Mouse (Mus musculus): ENCODE data around the gene Cnot6l. TPM values are rescaled to one million over a fixed set of nuclear protein-coding genes. Genes with fewer than 3 reads are reported as not detected.
A peak's percentile ranks its signal among the peaks of the same experiment; 100 is the strongest.

Gene Cnot6l
- total RNA-seq (2012; rRNA removed) (19.6 and 23.0 TPM in 2 replicates), total RNA-seq (2014; rRNA removed) (23.5 and 28.0 TPM in 2 replicates), polyA plus RNA-seq (2012; ENCODE audit: insufficient read length, low read depth) (33.4 and 40.0 TPM in 2 replicates)

DNA sequence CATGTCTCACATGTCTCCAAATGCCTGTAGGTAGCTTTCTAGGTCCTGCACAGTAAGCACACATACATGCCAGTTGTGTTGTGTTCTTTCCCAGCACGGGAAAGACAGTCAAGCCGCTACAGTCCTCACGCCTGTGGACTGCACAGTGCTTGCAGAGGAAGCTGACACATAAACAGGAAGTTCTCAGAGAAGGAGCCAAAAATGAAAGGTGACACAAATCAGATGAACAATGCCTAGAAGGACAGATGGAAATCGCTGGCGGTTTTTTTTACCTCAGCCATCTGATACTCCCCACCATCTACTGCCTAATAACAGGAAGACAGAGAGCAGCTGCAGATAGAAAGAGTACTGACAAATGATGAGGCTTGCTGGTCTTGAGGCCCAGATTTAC is at the start of gene Cnot6l:
Gene Cnot6l (minus strand): TSS at position 151 of the 391 bp plus-strand sequence.
- Histone ChIP-seq H3K4me3 (replicated peaks in 1 of 3; ENCODE audit: low read depth in 2 of 3, low read length in 2 of 3, poor library complexity in 1 of 3) (peak within 1 kb of the TSS; percentile 74 to 96 (median 87)), H3K27ac (ENCODE audit: insufficient read depth, low read depth) (peak within 1 kb of the TSS; percentile 99), H3K9ac (ENCODE audit: insufficient read depth, low read depth) (peak within 1 kb of the TSS; percentile 88), H3K4me2 (ENCODE audit: insufficient read depth, low read depth, poor library complexity, severe bottlenecking) (peak within 1 kb of the TSS; percentile 87), H3K4me1 (ENCODE audit: control insufficient read depth in 1 of 2, insufficient read depth in 2 of 2) (peaks cover 0 to 22% of the 10 kb centered on the region in 2 experiments; a peak in 2 of 4 replicates), H3K27me3 (replicated peaks) (no peaks in the 10 kb centered on the region), H3K36me3 (replicated peaks in 1 of 2; ENCODE audit: control insufficient read depth in 1 of 2, insufficient read depth in 1 of 2, low read length in 1 of 2) (no peaks in the 10 kb centered on the region), H3K9me3 (replicated peaks; ENCODE audit: low read length) (peaks cover 6% of the 10 kb centered on the region), H3K79me2 (replicated peaks; ENCODE audit: control insufficient read depth, extremely low read depth, insufficient read depth, poor library complexity, severe bottlenecking) (peaks cover 25% of the 10 kb centered on the region)
- TF ChIP-seq USF1 (IDR thresholded peaks at IDR 0.05; ENCODE audit: low read depth, low read length), result no peak
- no peak; the same call in 1 of the 2 replicates for TF ChIP-seq ZMIZ1 (IDR thresholded peaks at IDR 0.05; ENCODE audit: low read depth, low read length)
- no peak for TF ChIP-seq GABPA (IDR thresholded peaks at IDR 0.05; ENCODE audit: insufficient replicate concordance, low read depth, low read length)
- no peak; the same call in 1 of the 2 replicates for TF ChIP-seq RCOR1 (conservative IDR thresholded peaks at IDR 0.05; ENCODE audit: low read depth, low read length)
- peak; percentile 73 for TF ChIP-seq MYC (IDR thresholded peaks at IDR 0.05; ENCODE audit: low read depth, low read length)
- 0 out of 2 replicates have a peak, but pooled peaks have one; percentile 53 for TF ChIP-seq SIN3A (IDR thresholded peaks at IDR 0.05; ENCODE audit: low read length)
- TF ChIP-seq ZKSCAN1 (IDR thresholded peaks at IDR 0.05; ENCODE audit: borderline replicate concordance, low read depth, low read length), result no peak
- no peak for TF ChIP-seq SMC3 (IDR thresholded peaks at IDR 0.05; ENCODE audit: low read depth, low read length)
- TF ChIP-seq TCF12 (IDR thresholded peaks at IDR 0.05; ENCODE audit: low read depth, low read length), result peak; percentile 61
- TF ChIP-seq IRF4 (IDR thresholded peaks at IDR 0.05; ENCODE audit: low read depth, low read length), result no peak
- TF ChIP-seq JUN (IDR thresholded peaks at IDR 0.05; ENCODE audit: insufficient read depth, low read depth, low read length), result peak; percentile 51
- peak; percentile 36; the same call in 1 of the 2 replicates for TF ChIP-seq HCFC1 (IDR thresholded peaks at IDR 0.05; ENCODE audit: low read depth, low read length)
- TF ChIP-seq ZC3H11A (IDR thresholded peaks at IDR 0.05; ENCODE audit: low read depth, low read length), result no peak
- TF ChIP-seq RAD21 (IDR thresholded peaks at IDR 0.05; ENCODE audit: low read depth, low read length), result no peak; the same call in 1 of the 2 replicates
- no peak for TF ChIP-seq CHD2 (IDR thresholded peaks at IDR 0.05; ENCODE audit: low read length)
- no peak for TF ChIP-seq KAT2A (IDR thresholded peaks at IDR 0.05; ENCODE audit: insufficient replicate concordance, low read length)
- TF ChIP-seq UBTF (IDR thresholded peaks at IDR 0.05; ENCODE audit: low read depth, low read length), result no peak
- 0 out of 2 replicates have a peak, but pooled peaks have one; percentile 53 for TF ChIP-seq JUND (conservative IDR thresholded peaks at IDR 0.05; ENCODE audit: low read depth, low read length)
- peak; percentile 69; the same call in 1 of the 2 replicates for TF ChIP-seq E2F4 (IDR thresholded peaks at IDR 0.05; ENCODE audit: insufficient replicate concordance, low read depth, low read length)
- peak; percentile 72 for TF ChIP-seq ELF1 (IDR thresholded peaks at IDR 0.05; ENCODE audit: low read depth, low read length)
- TF ChIP-seq POLR2A (IDR thresholded peaks at IDR 0.05; ENCODE audit: low read depth, low read length), result peak; percentile 45; the same call in 1 of the 2 replicates
- TF ChIP-seq ETS1 (conservative IDR thresholded peaks at IDR 0.05; ENCODE audit: low read depth, low read length), result peak; percentile 72
- no peak for TF ChIP-seq PAX5 (IDR thresholded peaks at IDR 0.05; ENCODE audit: low read length)
- no peak for TF ChIP-seq USF2 (conservative IDR thresholded peaks at IDR 0.05; ENCODE audit: low read depth, low read length)
- TF ChIP-seq MAX (IDR thresholded peaks at IDR 0.05; ENCODE audit: low read length), result no peak
- TF ChIP-seq MAZ (IDR thresholded peaks at IDR 0.05; ENCODE audit: low read depth, low read length), result no peak; the same call in 1 of the 2 replicates
- peak; percentile 77; the same call in 1 of the 2 replicates for TF ChIP-seq MEF2A (IDR thresholded peaks at IDR 0.05; ENCODE audit: borderline replicate concordance, low read depth, low read length)
- TF ChIP-seq TBP (conservative IDR thresholded peaks at IDR 0.05; ENCODE audit: low read depth, low read length), result 0 out of 2 replicates have a peak, but pooled peaks have one; percentile 14
- no peak for TF ChIP-seq POLR2AphosphoS2 (IDR thresholded peaks at IDR 0.05; ENCODE audit: low read depth, low read length)
- TF ChIP-seq CTCF (conservative IDR thresholded peaks at IDR 0.05 in 1 of 2, IDR thresholded peaks at IDR 0.05 in 1 of 2; ENCODE audit: low read depth in 2 of 2, low read length in 2 of 2), result no peak
- no peak; the same call in 1 of the 2 replicates for TF ChIP-seq MXI1 (IDR thresholded peaks at IDR 0.05; ENCODE audit: low read depth, low read length)
- peak; percentile 89 for TF ChIP-seq ZNF384 (IDR thresholded peaks at IDR 0.05; ENCODE audit: low read depth, low read length)
- TF ChIP-seq NELFE (IDR thresholded peaks at IDR 0.05; ENCODE audit: low read depth, low read length), result no peak; the same call in 1 of the 2 replicates
- TF ChIP-seq EP300 (IDR thresholded peaks at IDR 0.05; ENCODE audit: low read length), result 0 out of 2 replicates have a peak, but pooled peaks have one; percentile 29
- no peak for TF ChIP-seq MAFK (IDR thresholded peaks at IDR 0.05; ENCODE audit: insufficient replicate concordance, low read length)
- TF ChIP-seq NRF1 (IDR thresholded peaks at IDR 0.05; ENCODE audit: low read depth, low read length), result no peak
- TF ChIP-seq BHLHE40 (IDR thresholded peaks at IDR 0.05; ENCODE audit: low read depth, low read length), result peak; percentile 93
- no peak for TF ChIP-seq CHD1 (IDR thresholded peaks at IDR 0.05; ENCODE audit: low read depth, low read length)
- DNase-seq (ENCODE audit: extremely low read depth), result peak; percentile 87
- in situ Hi-C loops (cut with MboI; ENCODE audit: low pct_ligation_motif_present, low pct_unique_long_range_greater_than_20kb, low sequenced_read_pairs) (no loop called here), dilution Hi-C loops (cut with MboI; ENCODE audit: extremely low pct_ligation_motif_present, extremely low pct_unique_long_range_greater_than_20kb, low sequenced_read_pairs) (no loop called here)

Data from CH12.LX (cell line).